Mouse (Mus musculus): Measurements from ENCODE around the gene Fcho1. TPM values are rescaled to one million over a fixed set of nuclear protein-coding genes. Genes with fewer than 3 reads are reported as not detected.
"Not testable (repeated sequence)": the region's sequence is repeated elsewhere in the genome, so short reads cannot be mapped to it uniquely, and the experiment has no call there.

Gene Fcho1
- total RNA-seq, 2 experiments from 2014 or later = 152 to 156 TPM

- intact Hi-C loops (cut with DNase I) = loop anchor here (5.0 kb wide), 1 partner anchor 51 kb away; the partner anchor contains the start of gene Unc13a
- no peak for DNase-seq (ENCODE audit: low spot score in 2 of 2)
Measured at GRCm38 (mm10) chr8:71723047-71723551, 2.4 kb downstream of the Fcho1 start.

- peak; percentile 86 to 94 for DNase-seq (ENCODE audit: low spot score in 2 of 2)
- intact Hi-C loops (cut with DNase I) = loop anchor here (5.0 kb wide), 1 partner anchor 48 kb away; the partner anchor contains the start of gene Unc13a
Measured at GRCm38 (mm10) chr8:71719928-71720457, 5.5 kb downstream of the Fcho1 start.

GRCm38 (mm10) chr8:71719218-71719617, 6.3 kb downstream of the Fcho1 start:
- no peak for DNase-seq (ENCODE audit: low spot score in 2 of 2)
- intact Hi-C loops (cut with DNase I) = no loop called here

- intact Hi-C loops (cut with DNase I) = no loop called here
- no peak for DNase-seq (ENCODE audit: low spot score in 2 of 2)
Measured at GRCm38 (mm10) chr8:71718252-71718651, 7.3 kb downstream of the Fcho1 start.

- intact Hi-C loops (cut with DNase I) = no loop called here
- DNase-seq (ENCODE audit: low spot score in 2 of 2) = no peak
Measured at GRCm38 (mm10) chr8:71717096-71717495, 8.4 kb downstream of the Fcho1 start.

DNA sequence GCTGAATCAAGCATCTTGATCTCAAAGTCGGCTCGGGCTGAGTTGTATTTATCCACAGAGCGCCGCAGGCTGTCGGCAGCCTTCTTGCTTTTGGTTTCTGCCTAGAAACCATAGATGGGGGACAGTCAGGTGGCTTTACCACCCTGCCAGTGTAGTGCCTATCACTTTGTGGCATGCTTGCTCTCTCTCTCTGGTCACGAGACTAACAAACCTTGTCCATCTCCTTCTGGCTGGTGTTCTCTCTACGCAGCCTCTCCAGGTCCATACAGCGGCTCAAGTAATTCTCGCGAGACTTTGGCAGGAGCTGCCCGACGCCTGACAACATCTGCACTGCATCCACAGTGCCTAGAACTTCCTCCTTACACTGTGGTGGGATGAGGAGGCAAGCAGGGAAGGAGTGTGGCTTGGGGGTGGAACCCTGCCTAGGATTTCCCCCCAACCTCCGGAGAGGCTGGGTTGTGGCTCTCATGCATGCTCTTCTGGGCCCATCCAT, 8.9 kb downstream of the Fcho1 start:
- intact Hi-C loops (cut with DNase I) = no loop called here

GRCm38 (mm10) chr8:71715531-71715930, 10.0 kb downstream of the Fcho1 start:
- intact Hi-C loops (cut with DNase I) = no loop called here

More for the DNA sequence above, 8.9 kb downstream of the Fcho1 start:
- no peak for DNase-seq (ENCODE audit: low spot score in 2 of 2)

GRCm38 (mm10) chr8:71711574-71711973, 13.9 kb downstream of the Fcho1 start:
- intact Hi-C loops (cut with DNase I) = no loop called here

More at GRCm38 (mm10) chr8:71715531-71715930, 10.0 kb downstream of the Fcho1 start:
- no peak for DNase-seq (ENCODE audit: low spot score in 2 of 2)

DNA sequence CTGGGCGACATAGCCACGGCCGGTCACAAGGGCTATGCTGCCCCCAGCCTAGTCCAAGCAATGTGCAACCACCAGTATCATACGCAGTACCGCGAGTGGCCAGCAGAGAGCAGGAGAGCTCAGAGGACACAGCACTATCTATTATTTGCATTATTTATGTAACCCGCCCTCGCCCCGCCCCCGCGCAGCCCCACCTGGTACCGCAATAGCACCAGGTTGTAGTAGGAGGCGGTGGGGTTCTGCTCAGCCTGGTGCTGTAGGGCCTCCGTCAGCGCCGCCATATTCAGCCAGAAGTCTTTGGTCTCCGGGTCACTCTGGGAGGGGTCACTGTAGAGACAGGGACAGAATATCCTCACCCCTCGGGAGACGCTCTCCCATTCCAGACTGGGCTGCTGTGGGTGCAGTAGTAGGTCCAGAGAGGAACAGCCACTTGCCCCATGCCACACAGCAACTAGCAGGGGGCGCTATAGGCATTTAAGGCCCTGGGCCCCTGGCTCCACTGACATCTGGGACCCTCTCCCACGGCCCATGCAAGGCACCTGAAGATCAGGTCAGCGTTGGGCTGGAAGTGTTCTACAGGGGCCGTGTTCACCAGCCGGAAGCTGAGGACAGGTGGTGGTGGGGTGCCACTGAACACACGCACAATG, 15.6 kb downstream of the Fcho1 start:
- intact Hi-C loops (cut with DNase I) = no loop called here
- peak; percentile 90 to 91 for DNase-seq (ENCODE audit: low spot score in 2 of 2)

More at GRCm38 (mm10) chr8:71711574-71711973, 13.9 kb downstream of the Fcho1 start:
- no peak for DNase-seq (ENCODE audit: low spot score in 2 of 2)

- DNase-seq (ENCODE audit: low spot score in 2 of 2) = no peak
- intact Hi-C loops (cut with DNase I) = no loop called here
Measured at GRCm38 (mm10) chr8:71709134-71709799, 16.2 kb downstream of the Fcho1 start.

- peak; percentile 65 to 76 for DNase-seq (ENCODE audit: low spot score in 2 of 2)
- intact Hi-C loops (cut with DNase I) = no loop called here
Measured at GRCm38 (mm10) chr8:71707874-71708273, 17.6 kb downstream of the Fcho1 start.

DNA sequence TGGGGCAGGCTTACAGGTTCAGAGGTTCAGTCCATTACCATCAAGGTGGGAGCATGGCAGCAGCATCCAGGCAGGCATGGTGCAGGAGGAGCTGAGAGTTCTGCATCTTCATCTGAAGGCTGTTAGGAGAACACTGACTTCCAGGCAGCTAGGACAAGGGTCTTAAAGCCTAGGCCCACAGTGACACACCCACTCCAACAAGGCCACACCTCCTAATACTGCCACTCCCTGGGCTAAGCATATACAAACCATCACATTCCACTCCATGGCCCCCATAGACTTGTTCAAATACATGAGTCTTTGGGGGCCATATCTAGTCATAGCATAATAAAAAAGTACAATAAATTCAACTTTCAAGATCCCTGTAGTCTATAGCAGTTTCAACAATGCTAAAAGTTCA, 22.1 kb downstream of the Fcho1 start:
- DNase-seq (ENCODE audit: low spot score in 2 of 2); intact Hi-C loops (cut with DNase I): not testable (repeated sequence)

GRCm38 (mm10) chr8:71702923-71703322, 22.6 kb downstream of the Fcho1 start:
- no peak for DNase-seq (ENCODE audit: low spot score in 2 of 2)
- intact Hi-C loops (cut with DNase I) = no loop called here

DNA sequence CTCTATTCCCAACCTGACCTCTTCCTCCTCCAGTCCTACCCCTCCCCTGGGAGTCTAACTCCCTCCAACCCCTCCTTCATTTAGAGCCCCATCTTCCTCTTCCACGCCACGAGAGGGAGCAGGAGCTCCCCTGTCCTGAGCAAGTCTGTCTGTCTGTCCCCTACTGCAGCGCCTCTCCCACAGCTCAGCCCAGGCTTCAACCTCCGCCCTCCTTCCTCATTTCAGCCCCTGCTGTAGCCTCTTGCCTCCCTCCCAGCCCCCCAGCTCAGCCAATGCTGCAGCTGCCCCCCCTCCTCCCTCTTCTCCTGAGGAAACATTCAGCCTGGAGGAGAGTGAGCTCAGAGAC, 23.5 kb downstream of the Fcho1 start:
- no peak for DNase-seq (ENCODE audit: low spot score in 2 of 2)
- intact Hi-C loops (cut with DNase I) = no loop called here

GRCm38 (mm10) chr8:71701414-71702086, 24.0 kb downstream of the Fcho1 start, which contains the start of gene B3gnt3:
Gene B3gnt3, minus strand, starts transcription at chr8:71701789.
- no peak for DNase-seq (ENCODE audit: low spot score in 2 of 2)
- intact Hi-C loops (cut with DNase I) = no loop called here

GRCm38 (mm10) chr8:71700493-71701269, 24.8 kb downstream of the Fcho1 start:
- intact Hi-C loops (cut with DNase I) = no loop called here
- DNase-seq (ENCODE audit: low spot score in 2 of 2) = no peak

- intact Hi-C loops (cut with DNase I); DNase-seq (ENCODE audit: low spot score in 2 of 2): not testable (repeated sequence)
Measured at GRCm38 (mm10) chr8:71695456-71695855, 30.1 kb downstream of the Fcho1 start.

- no peak for DNase-seq (ENCODE audit: low spot score in 2 of 2)
- intact Hi-C loops (cut with DNase I) = no loop called here
Measured at GRCm38 (mm10) chr8:71693166-71694041, 32.1 kb downstream of the Fcho1 start.

All from left cerebral cortex, postnatal 14 days (tissue).